Mouse (Mus musculus) embryonic stem cell, embryonic (primary cell): ENCODE measurements around the gene Peli3.
"Not testable (repeated sequence)": the region's sequence is repeated elsewhere in the genome, so short reads cannot be mapped to it uniquely, and the experiment has no call there.

Experiments
- CTCF ChIA-PET, 4 experiments: fragments of 300-600 bp in 2 of 4; fragments of 350-600 bp in 2 of 4; sonication (Branson Sonifier 250); formaldehyde crosslinking; loops; one replicate each; lab custom pipeline; 2022; ENCODE audit warnings: inconsistent platforms in 2 of 4; lab: Charles Lee
- POLR2A ChIA-PET, 4 experiments: fragments of 300-600 bp in 2 of 4; fragments of 350-600 bp in 2 of 4; sonication (Branson Sonifier 250); formaldehyde crosslinking; loops; one replicate each; lab custom pipeline; 2022; ENCODE audit warnings: antibody characterized with exemption in 4 of 4, inconsistent platforms in 1 of 4; lab: Charles Lee

The Peli3 gene

GRCm38 (mm10) chr19:4942551-4943252, at the start of gene Peli3:
Peli3 (minus strand) TSS chr19:4943127.
- ChIA-PET CTCF (interaction anchor here in 1 of 4 experiments (0.5 kb wide), 1 partner anchor 78 kb away, joined by 4 read pairs; no protein-coding TSS in a partner anchor), POLR2A (interaction anchor here in 2 of 4 experiments (1.1 to 5.9 kb wide), 2 partner anchors 9 to 14 kb away, joined by 4 to 42 read pairs; partner anchors contain the start of gene Dpp3 (in 1 of the 2))

DNA sequence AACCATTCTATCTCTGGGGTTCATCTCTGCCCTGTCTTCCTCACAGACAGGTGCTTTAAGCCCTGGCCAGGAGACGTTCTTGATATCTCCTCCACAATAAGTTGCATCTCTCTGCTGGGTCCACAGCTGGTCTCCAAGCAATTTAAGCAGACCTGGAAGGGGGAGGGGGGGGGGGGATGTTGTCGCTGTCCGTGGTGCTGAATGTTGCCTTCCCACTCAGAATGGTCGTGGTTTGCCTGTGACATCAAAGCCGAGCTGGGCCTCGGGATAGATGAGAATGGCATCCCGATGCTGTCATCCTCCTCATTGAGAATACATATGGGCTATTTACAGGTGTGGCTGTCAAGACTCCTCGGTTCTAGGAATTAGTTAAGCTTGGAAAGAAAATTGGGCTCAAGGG, 49.4 kb upstream of the Peli3 start:
- POLR2A ChIA-PET = interaction anchor here in 3 of 4 experiments (0.6 to 1.0 kb wide), 13 partner anchors 11 to 501 kb away, joined by 3 to 4 read pairs (median 3); partner anchors contain the start of genes AC124502.3 (in 1 of the 3) and B4gat1 (in 1 of the 3)
- CTCF ChIA-PET = interaction anchor here (0.6 to 2.5 kb wide), 8 partner anchors 9 to 992 kb away, joined by 3 to 12 read pairs (median 4); partner anchors contain the start of genes Gm49405 (in 1 of the 4) and Nudt8 (in 1 of the 4)

- ChIA-PET POLR2A (interaction anchor here in 2 of 4 experiments (1.0 to 1.6 kb wide), 3 partner anchors 8 to 80 kb away, joined by 3 read pairs; no protein-coding TSS in a partner anchor), CTCF (interaction anchor here in 3 of 4 experiments (0.6 to 1.5 kb wide), 5 partner anchors 9 to 427 kb away, joined by 3 to 8 read pairs (median 4); no protein-coding TSS in a partner anchor)
Measured at GRCm38 (mm10) chr19:4990716-4991115, 47.8 kb upstream of the Peli3 start.

DNA sequence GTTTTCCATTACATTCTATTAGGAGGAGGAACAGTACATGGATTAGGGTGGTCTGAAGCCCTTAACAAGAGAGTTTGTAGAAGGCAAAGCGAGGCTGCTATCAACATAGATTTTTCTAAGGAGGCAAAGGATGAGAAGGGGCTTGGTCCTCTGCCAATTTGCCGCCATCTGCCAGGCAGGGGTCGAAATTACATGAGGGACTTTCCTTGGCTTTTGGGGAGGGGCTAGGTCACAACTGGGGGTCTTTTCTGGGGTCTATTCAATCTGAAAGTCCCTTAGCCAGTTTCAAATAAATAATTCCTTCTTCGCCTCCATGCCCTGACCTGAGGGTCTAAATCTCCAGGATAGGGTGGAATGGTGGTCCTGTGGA, 47.3 kb upstream of the Peli3 start, which contains the start of gene Npas4:
Npas4 (minus strand) TSS at position 61 of the 370 bp plus-strand sequence.
- CTCF ChIA-PET = interaction anchor here in 2 of 4 experiments (1.1 to 1.5 kb wide), 6 partner anchors 9 to 161 kb away, joined by 3 to 8 read pairs (median 4); no protein-coding TSS in a partner anchor
- POLR2A ChIA-PET = interaction anchor here in 3 of 4 experiments (0.7 to 1.6 kb wide), 6 partner anchors 9 to 128 kb away, joined by 3 to 4 read pairs (median 3); no protein-coding TSS in a partner anchor

DNA sequence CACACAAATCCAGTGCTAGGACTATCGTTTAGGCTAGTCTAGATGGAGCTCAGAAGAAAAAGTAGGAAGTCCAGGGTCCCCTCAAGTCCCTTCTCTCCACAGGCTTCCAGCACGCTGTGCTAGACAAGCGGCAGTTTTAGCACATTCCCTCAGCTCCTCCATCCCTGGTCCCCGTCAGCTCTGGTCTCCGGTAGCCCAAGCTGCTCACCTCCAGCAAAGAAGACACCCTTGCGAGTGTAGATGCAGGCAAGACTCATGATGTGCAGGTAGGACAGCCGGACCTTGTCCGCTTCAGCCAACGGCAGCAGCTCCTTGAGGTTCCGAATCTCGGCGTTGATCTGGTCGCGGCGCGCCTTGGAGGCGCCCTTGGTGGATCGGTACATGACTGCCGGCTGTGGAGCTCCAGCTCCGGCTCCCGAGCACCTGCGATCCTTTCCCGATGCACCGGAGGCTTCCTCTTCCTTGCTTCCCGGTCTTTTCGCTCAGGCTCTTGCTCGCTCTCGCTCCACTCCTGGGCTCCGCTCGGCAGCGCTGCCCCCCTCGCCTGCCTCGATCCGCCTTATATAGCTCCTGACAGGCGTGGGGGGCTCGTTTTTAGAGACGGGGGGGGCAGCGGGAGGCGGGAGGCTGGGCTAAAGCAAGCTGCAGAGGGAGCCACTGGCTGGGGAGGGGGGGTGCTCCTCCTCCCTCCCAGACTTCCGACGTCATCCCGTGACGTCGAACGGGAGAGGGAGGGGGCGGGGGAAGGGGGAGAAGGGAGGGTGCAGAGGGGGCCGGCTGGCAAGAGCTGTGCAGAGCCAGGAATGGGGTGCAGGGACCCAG, 46.7 kb upstream of the Peli3 start:
- ChIA-PET POLR2A (interaction anchor here (0.7 to 1.6 kb wide), 31 partner anchors 8 to 364 kb away, joined by 3 to 6 read pairs (median 3); partner anchors contain the start of genes Mrpl11 (in 2 of the 4), Yif1a (in 2 of the 4), AC124502.3 (in 1 of the 4) and B4gat1 (in 1 of the 4)), CTCF (interaction anchor here (0.6 to 2.1 kb wide), 18 partner anchors 8 to 706 kb away, joined by 3 to 8 read pairs (median 4); partner anchors contain the start of genes Ankrd13d (in 1 of the 4) and Yif1a (in 1 of the 4))

DNA sequence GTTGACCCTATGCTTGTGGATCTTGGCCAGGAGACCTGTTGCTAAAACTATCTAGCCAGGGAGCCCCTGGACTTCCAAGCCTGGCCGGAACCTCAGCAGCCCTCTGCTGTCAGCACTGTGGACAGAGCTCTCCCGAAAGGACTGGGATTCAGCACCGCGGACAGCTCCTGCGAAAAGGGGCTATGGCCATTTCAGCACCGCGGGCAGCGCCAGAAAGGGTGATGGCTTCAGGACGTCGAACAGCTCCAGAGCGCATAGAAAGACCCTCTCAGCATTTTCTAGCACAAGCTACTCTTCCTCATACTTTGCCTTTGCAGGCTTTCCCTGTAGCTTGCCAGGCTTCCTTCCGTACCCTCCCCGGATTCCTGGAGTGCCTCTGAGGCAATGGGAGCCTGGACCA, 46.1 kb upstream of the Peli3 start:
- ChIA-PET POLR2A (interaction anchor here (0.6 to 1.5 kb wide), 28 partner anchors 9 to 474 kb away, joined by 3 to 6 read pairs (median 3); partner anchors contain the start of genes Mrpl11 (in 2 of the 4), Yif1a (in 2 of the 4), AC124502.3 (in 1 of the 4) and B4gat1 (in 1 of the 4)), CTCF (interaction anchor here (0.6 to 2.1 kb wide), 16 partner anchors 8 to 706 kb away, joined by 3 to 8 read pairs (median 3); partner anchors contain the start of genes Ankrd13d (in 1 of the 4) and Yif1a (in 1 of the 4))

DNA sequence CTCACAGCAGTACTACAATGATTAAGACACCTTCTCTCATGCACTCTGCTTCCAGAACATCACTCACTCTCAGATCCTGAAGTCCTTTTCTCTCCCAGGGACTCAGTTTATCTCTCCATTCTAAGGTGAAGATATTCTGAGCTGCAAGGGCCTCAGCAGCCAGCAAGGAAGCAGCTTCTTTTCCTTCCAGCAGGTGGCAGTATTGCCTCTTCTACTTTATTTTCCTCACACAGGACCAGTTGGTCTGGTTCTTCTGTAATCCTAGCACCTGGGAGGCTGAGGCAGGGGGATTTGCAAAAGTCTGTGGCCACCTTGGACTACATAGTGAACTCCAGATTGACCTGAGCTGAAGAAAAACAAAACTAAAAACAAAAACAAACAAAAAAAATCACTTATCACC, 38.8 kb upstream of the Peli3 start:
- ChIA-PET POLR2A (interaction anchor here (0.5 to 1.5 kb wide), 8 partner anchors 18 to 356 kb away, joined by 3 to 7 read pairs (median 4); no protein-coding TSS in a partner anchor), CTCF (interaction anchor here (0.5 to 4.5 kb wide), 82 partner anchors 7 to 484 kb away, joined by 3 to 22 read pairs (median 4); partner anchors contain the start of genes Npas4 (in 2 of the 4), 2010003K11Rik (in 1 of the 4), AC124502.3 (in 1 of the 4) and B4gat1 (in 1 of the 4))

DNA sequence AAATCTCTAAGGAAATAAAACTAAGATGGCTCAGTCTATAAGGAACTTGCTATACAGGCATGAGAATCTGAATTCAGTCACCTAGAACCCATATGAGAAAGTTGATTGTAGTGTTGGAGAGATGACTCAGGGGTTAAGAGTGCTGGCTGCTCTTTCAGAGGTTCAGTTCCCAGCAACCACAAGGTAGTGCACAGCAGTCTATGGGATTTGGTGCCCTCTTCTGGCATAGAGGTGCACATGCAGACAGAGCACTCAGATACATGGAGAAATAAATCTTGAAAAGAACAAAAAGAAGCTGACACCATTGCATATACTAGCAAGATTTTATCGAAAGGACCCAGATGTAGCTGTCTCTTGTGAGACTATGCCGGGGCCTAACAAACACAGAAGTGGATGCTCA, 25.3 kb upstream of the Peli3 start:
- POLR2A ChIA-PET = interaction anchor here in 3 of 4 experiments (0.5 to 3.4 kb wide), 8 partner anchors 22 to 352 kb away, joined by 3 to 15 read pairs (median 4); partner anchors contain the start of gene Rbm4b (in 2 of the 3)
- CTCF ChIA-PET = interaction anchor here (0.6 to 3.8 kb wide), 43 partner anchors 8 to 512 kb away, joined by 3 to 22 read pairs (median 3); partner anchors contain the start of genes Dpp3 (in 2 of the 4), AC124502.3 (in 1 of the 4), B4gat1 (in 1 of the 4) and Ctsf (in 1 of the 4)

- CTCF ChIA-PET = interaction anchor here (0.5 to 1.5 kb wide), 13 partner anchors 10 to 916 kb away, joined by 3 to 9 read pairs (median 3); partner anchors contain the start of genes Dpp3 (in 1 of the 4) and Gstp2 (in 1 of the 4)
- POLR2A ChIA-PET = interaction anchor here (0.5 to 4.1 kb wide), 76 partner anchors 9 to 1122 kb away, joined by 3 to 27 read pairs (median 4); partner anchors contain the start of genes Gm21992 (in 3 of the 4), Rbm14 (in 3 of the 4), Rbm4 (in 2 of the 4) and Rbm4b (in 2 of the 4)
Measured at GRCm38 (mm10) chr19:4961928-4962601, 19.1 kb upstream of the Peli3 start, which contains the start of gene Mrpl11. Mrpl11 (plus strand) TSS chr19:4962147.

DNA sequence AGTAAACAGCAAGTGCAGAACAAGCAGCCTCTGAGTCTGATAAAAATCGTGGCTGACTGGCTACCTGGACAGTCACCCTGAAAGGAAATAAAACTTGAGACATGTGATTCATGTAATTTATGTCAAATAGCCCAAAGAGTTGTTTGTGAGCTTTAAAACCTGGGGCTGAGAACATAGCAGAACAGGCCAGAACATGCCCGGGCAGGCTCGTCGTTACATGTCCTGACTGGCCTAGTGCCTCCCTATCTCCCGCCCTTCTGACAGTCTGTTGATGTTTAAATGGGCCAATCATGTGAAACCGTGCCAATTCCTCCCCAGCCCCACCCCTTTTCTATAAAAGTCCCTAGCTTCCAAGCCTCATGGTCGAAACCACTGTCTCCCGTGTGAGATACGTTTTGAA, 5.7 kb upstream of the Peli3 start:
- POLR2A ChIA-PET = interaction anchor here in 2 of 4 experiments (1.1 to 2.8 kb wide), 11 partner anchors 9 to 331 kb away, joined by 3 to 24 read pairs (median 4); partner anchors contain the start of genes Dpp3 (in 2 of the 2), Mrpl11 (in 2 of the 2) and Slc29a2 (in 1 of the 2)
- CTCF ChIA-PET = not testable (repeated sequence)

DNA sequence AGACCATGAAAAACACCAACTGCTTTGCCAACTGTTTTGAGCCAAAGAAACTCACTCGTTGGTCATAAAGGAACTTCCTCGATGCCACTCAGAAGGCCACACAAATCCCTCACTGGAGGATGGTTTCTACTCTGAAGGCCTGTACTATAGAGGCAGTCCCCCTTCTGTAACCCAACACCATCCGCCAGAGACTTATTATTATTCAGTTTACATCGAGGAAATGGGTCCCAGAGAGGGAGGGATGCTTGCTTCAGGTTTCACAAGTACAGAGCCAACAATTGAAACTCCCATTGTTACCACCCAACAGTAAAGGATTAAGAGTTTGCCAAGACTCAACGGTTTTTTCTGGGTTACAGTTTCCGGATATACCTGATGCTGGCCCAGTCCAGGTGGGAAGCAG, 2.6 kb upstream of the Peli3 start:
- ChIA-PET POLR2A (interaction anchor here in 1 of 4 experiments (0.5 to 2.0 kb wide), 2 partner anchors 16 to 148 kb away, joined by 3 to 10 read pairs; partner anchors contain the start of gene Mrpl11), CTCF (interaction anchor here in 2 of 4 experiments (0.7 to 0.8 kb wide), 3 partner anchors 16 to 686 kb away, joined by 3 read pairs; partner anchors contain the start of gene Mrpl11 (in 1 of the 2))

DNA sequence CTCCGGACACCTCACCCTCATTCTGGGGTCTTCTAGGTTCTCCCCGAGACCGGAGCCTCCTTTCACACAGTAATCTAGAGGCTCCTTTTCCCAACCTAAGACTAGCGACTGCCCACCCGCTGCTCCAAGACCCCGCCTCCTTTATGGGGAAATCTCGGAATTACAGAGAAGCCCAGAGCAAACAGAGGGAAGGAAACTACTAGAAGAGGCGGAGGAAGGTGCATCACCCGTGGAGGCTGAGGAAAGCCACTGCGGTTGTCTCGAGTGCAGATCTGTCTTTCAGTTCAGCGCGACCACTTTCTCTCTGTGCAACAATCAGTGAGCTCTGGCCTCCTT, 294 bp upstream of the Peli3 start:
- POLR2A ChIA-PET = interaction anchor here in 2 of 4 experiments (1.1 to 1.6 kb wide), 2 partner anchors 9 to 19 kb away, joined by 3 to 4 read pairs; partner anchors contain the start of gene Mrpl11 (in 1 of the 2)
- CTCF ChIA-PET = no interaction called here

DNA sequence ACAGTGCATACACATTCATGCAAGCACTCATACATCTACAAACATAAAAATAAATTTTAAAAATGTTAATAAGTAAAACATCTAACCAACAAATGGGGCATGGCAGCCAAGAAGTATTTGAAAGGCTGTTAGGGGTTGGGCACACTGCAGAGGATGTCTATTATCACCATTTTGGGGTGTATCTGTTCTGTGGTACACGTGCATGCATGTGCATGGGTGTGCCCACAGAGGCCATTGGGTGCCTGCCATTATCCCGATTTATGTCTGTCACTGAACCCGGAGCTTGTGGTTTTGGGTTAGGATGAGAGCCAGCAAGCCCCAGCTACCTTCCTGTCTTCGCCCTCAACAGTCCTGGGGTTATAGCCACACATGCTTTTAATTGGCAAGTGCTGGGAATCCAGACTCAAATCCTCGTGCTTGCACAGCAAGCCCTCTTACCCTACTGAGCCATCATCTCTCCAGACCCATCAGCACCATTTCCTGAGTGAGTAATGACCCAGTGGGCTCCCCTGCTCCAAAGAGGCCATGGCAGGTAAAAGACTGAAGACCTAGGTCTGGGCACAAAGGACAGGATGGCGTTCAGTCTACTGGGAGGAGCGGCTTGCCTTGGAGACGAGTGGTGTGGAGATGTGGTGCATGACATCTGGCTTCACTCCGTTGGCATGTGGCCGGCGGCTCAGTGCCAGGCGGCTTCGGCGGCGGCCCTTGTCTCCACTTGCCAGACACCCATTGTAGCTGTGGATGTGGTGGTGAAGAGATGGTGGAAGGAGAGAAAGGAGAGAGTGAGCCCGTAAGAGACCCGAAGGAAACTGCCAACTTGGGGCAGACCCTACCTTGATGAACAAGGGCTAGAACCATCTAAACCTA, 5.2 kb downstream of the Peli3 start:
- ChIA-PET CTCF (no interaction called here), POLR2A (interaction anchor here in 2 of 4 experiments (0.8 to 5.9 kb wide), 5 partner anchors 9 to 41 kb away, joined by 3 to 42 read pairs (median 3); partner anchors contain the start of genes Dpp3 (in 2 of the 2) and Mrpl11 (in 1 of the 2))

DNA sequence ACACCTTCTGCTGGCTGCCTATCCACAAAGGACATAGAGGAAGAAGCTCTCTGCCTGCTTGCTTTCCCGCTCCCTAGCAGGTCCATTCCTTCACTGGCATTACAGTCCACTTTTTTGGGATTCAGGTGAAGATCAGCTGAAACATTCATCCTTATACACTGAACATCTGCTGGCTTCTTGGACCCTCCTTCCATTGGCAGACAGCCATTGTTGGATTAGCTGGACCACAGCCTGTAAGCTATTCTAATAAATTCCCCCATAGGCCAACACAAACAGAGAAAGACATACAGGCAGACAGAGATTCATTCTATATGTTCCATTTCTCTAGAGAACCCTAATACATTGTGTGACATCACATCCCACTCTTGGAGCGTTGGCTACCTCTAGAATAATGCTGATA, 6.0 kb downstream of the Peli3 start:
- POLR2A ChIA-PET = interaction anchor here in 2 of 4 experiments (0.8 to 5.9 kb wide), 6 partner anchors 8 to 40 kb away, joined by 3 to 42 read pairs (median 3); partner anchors contain the start of genes Dpp3 (in 2 of the 2) and Mrpl11 (in 1 of the 2)
- CTCF ChIA-PET = no interaction called here

- CTCF ChIA-PET = interaction anchor here in 3 of 4 experiments (0.5 to 1.4 kb wide), 8 partner anchors 33 to 1622 kb away, joined by 3 to 16 read pairs (median 3); partner anchors contain the start of genes Mrpl11 (in 1 of the 3) and Zdhhc24 (in 1 of the 3)
- POLR2A ChIA-PET = interaction anchor here (0.5 to 6.2 kb wide), 42 partner anchors 8 to 1500 kb away, joined by 3 to 42 read pairs (median 4); partner anchors contain the start of genes Bbs1 (in 3 of the 4), Zdhhc24 (in 3 of the 4), Gm21992 (in 2 of the 4) and Rbm14 (in 2 of the 4)
Measured at GRCm38 (mm10) chr19:4928781-4929180, 14.1 kb downstream of the Peli3 start.
